Mouse (Mus musculus) skeletal muscle tissue, adult 2 months (tissue): ENCODE measurements around the gene Agmat.
A peak's percentile ranks its signal among the peaks of the same experiment; 100 is the strongest.
"Not testable (repeated sequence)": the region's sequence is repeated elsewhere in the genome, so short reads cannot be mapped to it uniquely, and the experiment has no call there.

Experiments used
- DNase-seq: peaks from one replicate; pipeline ENCODE4 v3.0.0-alpha.2; 2012; ENCODE audit warnings: low read depth, low spot score

Agmat gene

DNA sequence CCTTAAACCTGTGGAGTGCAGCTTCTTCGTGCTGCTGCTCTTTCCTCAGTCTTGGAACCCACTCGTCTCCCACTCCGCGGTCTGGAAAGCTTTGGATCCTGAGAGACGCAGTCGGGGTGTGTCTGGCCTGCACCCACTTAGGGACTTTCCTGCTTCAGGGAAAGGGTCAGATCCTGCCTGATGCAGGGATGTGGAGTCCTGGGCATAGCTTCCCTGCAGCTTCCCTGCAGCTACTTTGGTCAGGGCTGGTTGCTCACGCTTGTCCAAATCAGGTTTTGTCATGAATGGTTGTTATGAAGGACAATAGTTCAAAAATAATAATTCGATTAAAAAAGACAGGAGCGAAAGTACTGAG, 11.3 kb upstream of the Agmat start:
- no peak for DNase-seq

GRCm38 (mm10) chr4:141736856-141737255, 9.6 kb upstream of the Agmat start:
- no peak for DNase-seq

DNA sequence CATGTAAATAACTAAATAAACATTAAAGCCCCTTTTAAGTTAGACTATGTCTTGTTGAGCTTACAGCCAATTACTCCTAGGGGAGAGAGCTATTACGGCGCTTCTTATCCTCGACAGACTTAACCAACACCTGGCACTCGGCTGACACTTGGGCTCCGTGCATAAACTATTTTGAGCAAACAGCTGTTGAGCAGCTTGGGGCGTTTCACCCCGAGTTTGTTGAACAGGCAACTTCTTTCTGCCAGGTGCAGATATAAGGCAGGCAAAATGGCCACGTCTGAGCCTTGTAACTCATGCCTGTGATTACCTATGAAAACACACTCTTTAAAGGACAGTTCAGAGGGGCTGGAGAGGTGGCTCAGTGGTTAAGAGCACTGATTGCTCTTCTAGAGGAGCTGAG, 8.5 kb upstream of the Agmat start:
- DNase-seq: no peak

- no peak for DNase-seq
Measured at GRCm38 (mm10) chr4:141741856-141742255, 4.6 kb upstream of the Agmat start.

DNA sequence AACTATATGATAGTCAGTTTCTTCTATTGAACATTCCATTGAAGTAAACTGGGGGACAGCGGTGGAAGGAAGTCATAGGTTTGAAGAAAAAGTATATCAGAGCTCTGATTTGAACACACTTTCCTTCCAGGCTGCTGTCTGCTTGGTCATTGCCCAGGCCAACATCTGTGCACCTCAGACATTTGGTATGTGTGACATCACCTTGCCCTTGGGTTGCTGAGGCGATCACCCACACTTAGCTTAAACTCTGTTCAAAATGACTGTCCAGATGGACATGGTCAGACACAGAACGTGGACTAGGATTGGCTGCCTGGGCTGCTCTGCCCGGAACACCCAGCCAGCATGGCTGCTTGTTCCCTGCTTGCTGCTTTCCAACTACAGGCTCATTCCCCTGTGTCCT, 4.1 kb upstream of the Agmat start:
- DNase-seq: no peak

DNA sequence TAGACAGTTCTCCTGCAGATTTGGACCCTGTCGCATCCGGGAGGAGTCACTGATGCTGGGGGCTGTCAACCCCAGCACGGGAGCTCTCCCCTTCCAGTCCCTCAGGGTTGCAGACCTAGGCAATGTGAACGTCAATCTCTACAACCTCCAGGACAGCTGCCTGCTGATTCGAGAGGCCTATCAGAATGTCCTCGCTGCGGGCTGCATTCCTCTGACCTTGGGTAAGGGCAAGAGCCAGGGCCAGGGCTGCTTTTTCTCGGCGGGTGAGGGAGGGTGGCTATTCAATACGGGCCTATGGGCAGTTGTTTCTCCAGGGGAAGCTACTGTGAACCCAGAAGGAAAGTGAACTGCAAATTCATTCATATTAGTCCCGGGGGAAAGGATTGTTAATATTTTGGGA, 3.1 kb downstream of the Agmat start:
- DNase-seq: no peak

GRCm38 (mm10) chr4:141750826-141751225, 4.4 kb downstream of the Agmat start:
- DNase-seq: no peak

DNA sequence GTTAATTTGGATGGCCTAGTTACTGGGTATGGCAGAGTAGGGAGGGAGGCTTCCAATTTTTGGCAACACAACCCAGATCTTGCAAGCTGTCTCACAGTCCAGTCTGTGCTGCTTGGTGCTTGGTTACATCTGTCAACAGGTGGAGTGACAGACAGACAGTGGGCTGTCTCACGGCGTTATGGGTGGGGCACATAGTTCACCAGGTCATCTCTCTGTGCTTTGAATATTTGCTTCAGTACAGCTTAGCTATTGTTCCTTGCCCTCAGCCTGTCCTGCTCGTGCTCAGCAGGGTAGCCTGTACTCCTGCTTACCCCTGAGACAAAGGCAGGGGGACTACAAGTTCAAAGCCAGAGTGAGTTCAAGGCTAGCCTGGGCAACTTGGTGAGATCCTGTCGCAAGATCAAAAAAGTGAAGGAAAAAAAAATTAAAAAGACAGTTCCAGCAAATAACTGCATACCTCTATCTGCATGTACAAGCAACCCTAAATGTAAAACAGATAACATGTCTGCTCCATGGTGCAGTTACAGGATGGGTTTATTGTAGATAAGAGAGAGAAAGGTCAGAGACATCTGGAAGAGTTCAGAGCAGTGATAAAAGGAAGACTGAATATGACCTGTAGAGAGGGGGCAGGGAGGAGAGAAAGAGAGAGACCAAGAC, 5.1 kb downstream of the Agmat start:
- DNase-seq: no peak

- DNase-seq: peak; percentile 45
Measured at GRCm38 (mm10) chr4:141752076-141752421, 5.6 kb downstream of the Agmat start.

- DNase-seq: no peak
Measured at GRCm38 (mm10) chr4:141755375-141755930, 9.0 kb downstream of the Agmat start.

DNA sequence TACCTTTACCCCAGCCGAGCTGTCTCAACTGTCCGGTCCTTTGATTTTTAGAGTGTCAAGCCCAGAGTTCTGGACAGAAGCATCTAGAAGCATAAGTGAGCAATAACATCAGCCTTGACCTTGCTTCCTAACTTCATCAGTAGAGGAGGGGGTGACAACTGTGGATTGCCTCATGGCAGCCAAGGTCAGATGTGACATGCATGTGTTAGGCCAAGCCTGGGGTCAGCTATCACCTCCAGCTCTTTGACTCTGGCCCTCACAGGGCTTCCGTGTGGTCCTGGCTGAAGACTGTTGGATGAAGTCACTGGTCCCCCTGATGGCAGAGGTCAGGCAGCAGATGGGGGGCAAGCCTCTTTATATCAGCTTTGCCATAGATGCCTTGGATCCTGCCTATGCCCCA, 10.7 kb downstream of the Agmat start:
- DNase-seq: no peak

GRCm38 (mm10) chr4:141758874-141759542, 12.5 kb downstream of the Agmat start:
- no peak for DNase-seq

DNA sequence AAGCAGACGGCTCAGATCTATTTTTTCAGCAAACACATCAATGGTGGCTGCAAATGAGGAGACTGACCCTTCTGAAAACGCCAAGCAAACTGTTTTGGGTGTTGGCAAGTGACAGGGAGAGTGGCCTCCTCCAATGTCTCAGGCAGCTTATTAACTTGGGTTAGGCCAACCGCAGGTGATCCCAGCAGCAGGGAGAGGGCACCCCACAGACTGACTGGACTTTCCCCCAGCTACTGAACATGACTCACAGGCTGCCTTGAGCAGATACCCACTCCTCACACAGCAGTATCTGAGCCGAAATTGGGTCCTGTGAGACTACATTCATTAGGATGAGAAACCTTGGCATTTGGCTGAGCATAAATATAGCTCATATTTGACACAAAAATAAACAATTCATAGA, 14.5 kb downstream of the Agmat start:
- DNase-seq: no peak

DNA sequence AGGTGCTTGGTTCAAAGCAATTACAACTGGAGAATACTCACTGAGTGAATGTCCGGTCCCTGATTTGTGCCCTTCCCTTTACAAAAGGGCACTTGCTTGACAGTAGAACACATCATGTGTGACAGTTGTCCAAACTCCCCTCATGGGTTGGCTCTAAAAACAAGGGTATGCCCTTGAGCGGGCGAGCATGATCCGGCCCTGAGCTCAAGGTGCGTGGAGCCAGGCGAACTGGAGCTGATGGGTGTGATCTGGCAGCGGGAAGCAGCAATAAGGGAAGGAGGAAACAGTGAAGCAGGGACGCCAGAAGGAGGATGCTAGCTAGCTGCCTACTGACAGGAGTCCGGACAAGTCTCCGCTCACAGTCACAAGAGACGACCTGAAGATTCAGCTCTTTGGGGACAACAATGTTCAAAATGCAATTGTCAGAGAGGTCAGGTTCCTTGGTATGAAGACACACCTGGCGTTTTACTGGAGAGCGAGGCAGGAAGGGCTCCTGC, 15.7 kb downstream of the Agmat start:
- no peak for DNase-seq

- no peak for DNase-seq
Measured at GRCm38 (mm10) chr4:141763476-141763875, 17.0 kb downstream of the Agmat start.

DNA sequence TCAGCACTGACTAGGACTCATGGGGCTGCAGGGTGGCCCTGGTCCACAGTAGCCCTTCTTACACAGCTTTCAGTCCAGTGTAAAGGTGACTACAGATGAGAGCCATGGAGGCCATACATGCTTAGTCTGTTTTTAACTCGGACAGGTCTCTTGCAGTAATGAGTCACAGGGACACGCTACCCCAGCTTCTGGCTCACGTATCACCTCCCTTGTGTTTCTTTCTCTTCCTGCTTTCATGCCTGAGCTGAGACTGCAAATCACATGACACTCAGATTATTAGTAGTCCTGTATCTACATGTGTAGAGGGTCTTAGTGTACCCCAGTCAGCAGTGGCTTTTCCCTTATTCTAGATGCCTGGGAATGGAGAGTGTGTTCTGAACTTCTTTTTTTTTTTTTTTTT, 18.5 kb downstream of the Agmat start:
- no peak for DNase-seq

- no peak for DNase-seq
Measured at GRCm38 (mm10) chr4:141766316-141766667, 19.8 kb downstream of the Agmat start.

- peak; percentile 45 for DNase-seq
Measured at GRCm38 (mm10) chr4:141766668-141767352, 20.3 kb downstream of the Agmat start.

- peak; percentile 60 for DNase-seq
Measured at GRCm38 (mm10) chr4:141767353-141768036, 21.0 kb downstream of the Agmat start.

DNA sequence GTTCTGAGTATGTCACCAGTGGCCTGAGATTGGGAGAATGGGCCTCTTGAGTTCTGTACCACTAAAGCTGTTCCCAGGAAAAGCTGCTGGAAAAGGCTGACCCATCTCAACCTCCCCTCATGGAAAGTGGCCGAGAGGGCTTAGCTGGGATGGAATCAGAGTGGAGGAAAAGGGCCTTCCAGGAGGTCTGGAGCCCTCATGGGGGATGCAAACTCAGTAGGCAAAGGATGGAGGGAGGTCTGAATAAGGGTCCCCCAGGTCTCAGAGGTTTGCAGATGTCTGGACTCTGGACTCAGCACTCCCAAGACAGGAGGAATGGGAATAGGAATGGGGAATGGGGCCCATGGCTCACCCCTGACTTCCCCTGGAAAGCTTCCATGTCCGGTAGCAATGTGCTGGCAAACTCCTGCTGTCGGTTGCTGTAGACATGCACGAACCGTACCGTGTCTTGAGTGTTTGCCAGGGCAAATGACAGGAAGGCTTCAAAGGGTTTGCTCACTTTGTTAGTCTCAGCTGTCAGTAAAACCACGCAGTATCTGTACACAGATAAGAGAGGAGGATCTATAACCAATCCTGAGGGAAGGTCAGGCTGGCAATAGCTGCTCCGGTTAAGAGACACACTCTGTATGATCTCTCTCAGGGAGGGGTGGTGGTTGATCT, 23.2 kb downstream of the Agmat start:
- no peak for DNase-seq

- no peak for DNase-seq
Measured at GRCm38 (mm10) chr4:141771823-141772222, 25.4 kb downstream of the Agmat start.

DNA sequence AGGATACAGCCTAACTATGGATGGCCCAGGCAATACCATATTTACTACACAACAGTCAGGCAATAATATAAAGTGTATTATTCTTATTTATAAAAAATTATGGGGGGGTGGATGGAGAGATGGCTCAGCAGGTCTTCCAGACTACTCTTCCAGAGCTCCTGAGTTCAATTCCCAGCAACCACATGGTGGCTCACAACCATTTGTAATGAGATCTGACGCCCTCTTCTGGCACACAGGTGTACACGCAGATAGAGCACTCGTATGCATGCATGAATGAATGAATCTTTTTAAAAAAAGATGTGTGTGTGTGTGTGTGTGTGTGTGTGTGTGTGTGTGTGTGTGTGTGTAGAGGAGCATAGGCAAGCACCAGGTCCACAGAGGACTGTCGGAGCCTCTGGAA, 26.5 kb downstream of the Agmat start:
- not testable (repeated sequence) for DNase-seq
